Mouse (Mus musculus): ENCODE data around the gene Cfap74. TPM values are rescaled to one million over a fixed set of nuclear protein-coding genes. Genes with fewer than 3 reads are reported as not detected.

Cfap74 gene
- polyA plus RNA-seq, 1 experiment from 2014 or later = 0.79 TPM

DNA sequence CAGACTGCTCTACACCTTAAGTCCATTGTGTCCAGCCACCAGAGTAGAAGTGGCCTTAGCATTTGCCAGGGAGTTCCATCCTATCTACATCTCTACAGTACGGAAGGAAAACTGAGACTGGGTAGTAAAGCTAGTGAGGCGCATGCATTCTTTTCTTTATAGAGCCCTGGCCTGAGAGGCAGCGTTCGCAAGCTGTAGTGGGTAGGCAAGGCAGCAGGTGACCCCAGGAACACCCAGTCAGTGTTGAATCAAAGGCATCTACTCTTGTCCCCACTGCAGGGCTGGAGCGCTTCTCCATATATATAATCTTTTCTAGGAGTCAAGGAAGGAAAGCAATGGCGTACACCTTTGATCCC, 73.1 kb downstream of the Cfap74 start:
- H3K27me3 ChIP-seq (ENCODE audit: control insufficient read depth, insufficient read depth, low read length) = no peaks in the 10 kb centered on the region
- no peaks in the 10 kb centered on the region for H3K9me3 ChIP-seq (ENCODE audit: control insufficient read depth, low read length)
- H3K4me1 ChIP-seq (replicated peaks; ENCODE audit: control insufficient read depth, insufficient read depth) = 0 out of 2 replicates have a peak, but pooled peaks cover 5% of the 10 kb centered on the region
- H3K4me3 ChIP-seq (ENCODE audit: low read depth, low read length) = no peak overlapping the region
- ATAC-seq (ENCODE audit: low FRiP score, low TSS enrichment) (no peak), DNase-seq (ENCODE audit: low spot score) (no peak)
- WGBS = 82% methylated on average over 6 of the region's 6 CpGs
- no peak for TF ChIP-seq EP300 (optimal IDR thresholded peaks at IDR 0.05)
- TF ChIP-seq CTCF (IDR thresholded peaks at IDR 0.05; ENCODE audit: low read depth) = no peak
- H3K9ac ChIP-seq (ENCODE audit: low read length) = no peak overlapping the region
- no peaks in the 10 kb centered on the region for H3K36me3 ChIP-seq (ENCODE audit: control insufficient read depth, insufficient read depth, low read length)
- H3K4me2 ChIP-seq (replicated peaks; ENCODE audit: low read depth) = peak overlapping the region; percentile 62
- H3K27ac ChIP-seq (replicated peaks) = peak overlapping the region; percentile 70

DNA sequence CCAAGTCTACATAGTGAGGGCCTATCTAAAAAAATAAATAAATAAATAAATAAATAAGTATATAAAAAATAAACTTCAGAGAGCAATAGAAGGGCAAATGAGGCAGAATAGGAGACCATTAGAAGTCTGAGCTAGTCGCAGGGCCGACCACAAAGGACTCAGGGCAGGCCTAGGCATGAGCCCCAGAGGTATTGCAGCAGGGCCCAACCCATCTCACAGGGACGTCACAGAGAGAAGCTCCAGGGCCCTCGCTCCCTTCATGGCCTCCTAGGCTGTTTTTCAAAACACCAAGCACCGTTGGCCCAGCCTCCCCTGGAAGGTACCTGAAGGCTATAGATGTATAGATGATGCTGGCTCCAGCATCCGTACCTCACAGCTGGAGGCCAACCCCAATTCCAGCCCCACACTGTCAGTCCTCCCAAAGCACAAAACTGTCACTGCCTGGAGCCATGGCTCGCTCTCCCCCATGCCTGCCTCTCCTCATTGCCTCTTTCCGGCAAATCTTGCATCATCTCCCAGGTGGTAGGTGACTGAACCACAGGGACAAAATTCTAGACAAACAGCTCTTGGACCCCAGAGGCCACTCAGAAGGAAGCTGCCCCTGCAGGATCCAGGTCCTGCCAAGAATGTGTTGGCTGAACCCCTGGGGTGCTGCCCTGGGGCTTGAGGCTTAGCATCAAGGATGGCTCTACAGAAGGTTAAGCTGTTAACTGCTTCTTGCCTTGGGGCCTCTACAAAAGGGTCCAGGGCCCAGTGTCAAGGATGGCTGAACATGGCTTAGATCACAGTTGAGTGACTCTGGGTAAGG, 73.9 kb downstream of the Cfap74 start:
- TF ChIP-seq CTCF (IDR thresholded peaks at IDR 0.05; ENCODE audit: low read depth) = no peak
- TF ChIP-seq EP300 (optimal IDR thresholded peaks at IDR 0.05) = no peak
- H3K36me3 ChIP-seq (ENCODE audit: control insufficient read depth, insufficient read depth, low read length) = no peaks in the 10 kb centered on the region
- no peak overlapping the region for H3K9ac ChIP-seq (ENCODE audit: low read length)
- no peak overlapping the region for H3K4me2 ChIP-seq (replicated peaks; ENCODE audit: low read depth)
- no peak overlapping the region for H3K4me3 ChIP-seq (ENCODE audit: low read depth, low read length)
- WGBS = 62% methylated on average over 8 of the region's 8 CpGs
- ATAC-seq (ENCODE audit: low FRiP score, low TSS enrichment) (no peak), DNase-seq (ENCODE audit: low spot score) (no peak)
- H3K9me3 ChIP-seq (ENCODE audit: control insufficient read depth, low read length) = no peaks in the 10 kb centered on the region
- H3K27me3 ChIP-seq (ENCODE audit: control insufficient read depth, insufficient read depth, low read length) = no peaks in the 10 kb centered on the region
- no peak overlapping the region for H3K27ac ChIP-seq (replicated peaks)
- 0 out of 2 replicates have a peak, but pooled peaks cover 9% of the 10 kb centered on the region for H3K4me1 ChIP-seq (replicated peaks; ENCODE audit: control insufficient read depth, insufficient read depth)

DNA sequence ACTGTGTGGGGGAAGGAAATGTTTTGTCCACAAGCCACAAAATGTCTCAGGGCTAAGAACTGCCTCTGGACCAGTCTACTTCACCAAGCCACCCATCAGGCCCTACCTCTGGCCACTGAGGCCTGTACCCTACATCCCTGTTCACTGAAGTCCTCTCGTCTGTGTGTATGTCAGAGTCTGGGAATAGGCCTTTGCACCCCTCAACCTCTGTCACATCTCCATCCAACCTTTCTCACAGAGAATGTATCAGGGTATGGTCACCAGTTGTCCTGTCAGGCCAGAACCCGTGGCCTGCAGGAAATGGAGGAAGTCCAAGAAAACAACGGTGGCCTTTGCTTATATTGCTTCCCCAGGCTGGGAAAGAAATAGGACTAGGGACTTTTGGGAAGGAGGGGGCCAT, 76.5 kb downstream of the Cfap74 start:
- Histone ChIP-seq H3K9ac (ENCODE audit: low read length) (no peak overlapping the region), H3K4me1 (replicated peaks; ENCODE audit: control insufficient read depth, insufficient read depth) (peaks cover 24% of the 10 kb centered on the region), H3K36me3 (ENCODE audit: control insufficient read depth, insufficient read depth, low read length) (no peaks in the 10 kb centered on the region), H3K27me3 (ENCODE audit: control insufficient read depth, insufficient read depth, low read length) (no peaks in the 10 kb centered on the region), H3K4me2 (replicated peaks; ENCODE audit: low read depth) (no peak overlapping the region), H3K4me3 (ENCODE audit: low read depth, low read length) (no peak overlapping the region), H3K9me3 (ENCODE audit: control insufficient read depth, low read length) (no peaks in the 10 kb centered on the region), H3K27ac (replicated peaks) (peak overlapping the region; percentile 50)
- TF ChIP-seq EP300 (optimal IDR thresholded peaks at IDR 0.05) (no peak), CTCF (IDR thresholded peaks at IDR 0.05; ENCODE audit: low read depth) (no peak)
- DNase-seq (ENCODE audit: low spot score) = no peak
- WGBS = 80% methylated on average over 3 of the region's 3 CpGs
- ATAC-seq (ENCODE audit: low FRiP score, low TSS enrichment) = no peak

DNA sequence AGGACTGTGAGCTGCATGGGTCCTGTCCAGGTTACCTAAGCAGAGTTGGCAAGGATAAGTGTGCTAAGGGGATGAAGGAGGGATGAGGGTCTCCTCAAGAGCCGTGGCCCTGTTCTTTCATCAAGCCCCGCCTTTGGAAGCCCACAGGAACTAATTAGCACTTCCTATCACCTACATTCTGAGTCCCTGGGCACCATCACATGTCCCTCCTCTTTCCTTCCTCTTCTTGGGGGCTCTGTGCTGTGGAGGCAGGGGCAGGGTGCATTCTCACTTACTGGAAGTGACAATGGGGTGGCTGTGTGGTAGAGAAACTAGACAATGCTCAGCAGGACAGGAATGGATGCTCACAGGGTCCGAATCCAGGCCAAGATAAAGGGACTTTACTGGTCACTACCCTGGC, 78.8 kb downstream of the Cfap74 start:
- WGBS = 41% methylated on average over 3 of the region's 3 CpGs

DNA sequence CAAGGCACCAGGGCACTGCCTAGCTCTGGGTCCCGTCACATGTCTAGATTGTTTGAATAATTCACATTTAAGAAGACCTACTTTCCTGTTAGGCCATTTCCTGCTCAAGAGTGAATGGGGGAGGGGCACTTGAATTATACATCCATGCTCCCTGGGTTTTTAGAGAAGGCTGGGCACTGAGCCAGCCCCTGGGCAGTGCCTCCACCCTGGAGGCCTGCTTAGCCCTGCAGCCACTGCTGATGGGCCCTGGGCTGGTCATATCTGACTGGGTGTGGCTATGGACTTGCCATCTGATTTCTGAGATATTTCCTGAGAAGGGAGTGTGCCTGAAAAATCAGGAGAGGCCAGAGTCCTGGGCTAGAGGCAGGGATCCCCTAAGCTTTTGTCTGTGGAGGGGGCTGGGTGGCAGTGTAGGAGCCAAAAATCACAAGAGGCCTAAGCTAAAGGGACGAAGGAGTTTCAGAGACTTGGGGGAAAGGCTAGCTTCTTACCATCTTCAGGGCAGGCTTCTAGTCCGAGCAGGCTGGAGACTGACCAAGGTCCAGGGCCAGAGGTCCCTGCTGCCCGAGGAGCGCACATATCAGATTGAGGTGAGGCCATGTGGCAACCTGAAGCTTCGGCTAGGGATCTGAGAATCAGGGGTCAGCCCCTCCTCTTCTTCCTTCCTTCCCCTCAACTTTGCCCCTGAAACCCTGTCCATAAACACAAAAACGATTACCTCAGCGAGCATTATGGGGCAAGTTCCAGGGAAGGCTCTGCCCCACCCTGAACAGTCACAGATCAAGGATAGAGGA, 79.4 kb downstream of the Cfap74 start:
- Histone ChIP-seq H3K9ac (ENCODE audit: low read length) (peak overlapping the region; percentile 49; the same call in 1 of the 2 replicates), H3K4me3 (ENCODE audit: low read depth, low read length) (no peak overlapping the region), H3K27ac (replicated peaks) (peak overlapping the region; percentile 94), H3K4me2 (replicated peaks; ENCODE audit: low read depth) (no peak overlapping the region; the same call in 1 of the 2 replicates), H3K27me3 (ENCODE audit: control insufficient read depth, insufficient read depth, low read length) (no peaks in the 10 kb centered on the region), H3K36me3 (ENCODE audit: control insufficient read depth, insufficient read depth, low read length) (no peaks in the 10 kb centered on the region), H3K4me1 (replicated peaks; ENCODE audit: control insufficient read depth, insufficient read depth) (peaks cover 22% of the 10 kb centered on the region), H3K9me3 (ENCODE audit: control insufficient read depth, low read length) (no peaks in the 10 kb centered on the region)
- peak; percentile 91 for ATAC-seq (ENCODE audit: low FRiP score, low TSS enrichment)
- TF ChIP-seq EP300 (optimal IDR thresholded peaks at IDR 0.05) (no peak), CTCF (IDR thresholded peaks at IDR 0.05; ENCODE audit: low read depth) (no peak)
- WGBS = 34% methylated on average over 8 of the region's 8 CpGs
- peak; percentile 91 for DNase-seq (ENCODE audit: low spot score)

More for the DNA sequence above, 78.8 kb downstream of the Cfap74 start:
- no peak for ATAC-seq (ENCODE audit: low FRiP score, low TSS enrichment)
- peak overlapping the region; percentile 94 for H3K27ac ChIP-seq (replicated peaks)
- no peaks in the 10 kb centered on the region for H3K36me3 ChIP-seq (ENCODE audit: control insufficient read depth, insufficient read depth, low read length)
- H3K4me3 ChIP-seq (ENCODE audit: low read depth, low read length) = no peak overlapping the region
- TF ChIP-seq CTCF (IDR thresholded peaks at IDR 0.05; ENCODE audit: low read depth) = no peak
- no peak for TF ChIP-seq EP300 (optimal IDR thresholded peaks at IDR 0.05)
- H3K4me2 ChIP-seq (replicated peaks; ENCODE audit: low read depth) = no peak overlapping the region
- no peak overlapping the region for H3K9ac ChIP-seq (ENCODE audit: low read length)
- no peaks in the 10 kb centered on the region for H3K27me3 ChIP-seq (ENCODE audit: control insufficient read depth, insufficient read depth, low read length)
- no peak for DNase-seq (ENCODE audit: low spot score)
- peaks cover 22% of the 10 kb centered on the region for H3K4me1 ChIP-seq (replicated peaks; ENCODE audit: control insufficient read depth, insufficient read depth)
- H3K9me3 ChIP-seq (ENCODE audit: control insufficient read depth, low read length) = no peaks in the 10 kb centered on the region
